Mouse (Mus musculus) heart, adult 2 months (tissue): ENCODE data around the gene Slc46a2. TPM values are rescaled to one million over a fixed set of nuclear protein-coding genes. Genes with fewer than 3 reads are reported as not detected.

Experiments used
- DNase-seq, 2 experiments: peaks; one replicate each; pipeline ENCODE4 v3.0.0; 2021
- H3K27ac ChIP-seq: fragments of 200-600 bp; 2 replicates; pipeline ENCODE4 v1.8.1; 2022
- H3K27me3 ChIP-seq: fragments of 200-500 bp; 2 replicates; pipeline ENCODE4 v1.6.1; 2012; ENCODE audit warnings: mild to moderate bottlenecking, low read length, inconsistent platforms, mixed read lengths; ENCODE audit not compliant: control insufficient read depth, insufficient read depth
- H3K36me3 ChIP-seq: fragments of 200-500 bp; 2 replicates; pipeline ENCODE4 v1.6.1; 2012; ENCODE audit warnings: low read length, inconsistent platforms; ENCODE audit not compliant: control insufficient read depth, insufficient read depth
- H3K4me1 ChIP-seq: fragments of 200-500 bp; 2 replicates; pipeline ENCODE4 v1.6.1; 2011; ENCODE audit warnings: low read length; ENCODE audit not compliant: control insufficient read depth, insufficient read depth
- H3K4me3 ChIP-seq: fragments of 200-600 bp; 2 replicates; pipeline ENCODE4 v1.8.1; 2022
- H3K79me2 ChIP-seq: fragments of 200-500 bp; replicated peaks from 2 replicates; pipeline ENCODE4 v1.6.1; 2012; ENCODE audit warnings: mild to moderate bottlenecking, inconsistent platforms, low read length, moderate library complexity, mixed read lengths; ENCODE audit not compliant: control insufficient read depth, insufficient read depth
- H3K9ac ChIP-seq: fragments of 200-500 bp; 2 replicates; pipeline ENCODE4 v1.6.1; 2012; ENCODE audit warnings: low read depth, mild to moderate bottlenecking, control low read depth, inconsistent platforms, low read length, mixed read lengths
- CTCF ChIP-seq: fragments of 200-600 bp; IDR thresholded peaks from 2 replicates; pipeline ENCODE4 v1.8.1; 2022; ENCODE audit warnings: antibody characterized with exemption, mild to moderate bottlenecking, moderate library complexity
- EP300 ChIP-seq: fragments of 200-500 bp; IDR thresholded peaks from 2 replicates; pipeline ENCODE4 v1.6.1; 2011; ENCODE audit warnings: low read depth, low read length, control low read depth; ENCODE audit not compliant: insufficient read depth
- POLR2A ChIP-seq: fragments of 200-500 bp; IDR thresholded peaks from 2 replicates; pipeline ENCODE4 v1.6.1; 2011; ENCODE audit warnings: mild to moderate bottlenecking, low read depth, low read length, control low read depth; ENCODE audit not compliant: insufficient read depth
- WGBS: fragments of 180-500 bp; shearing (Covaris S2); methylation state at CpG from one replicate; pipeline ENCODE4 v1.1.7; 2018; 5-methylcytosine and 5-hydroxymethylcytosine counted together
- intact Hi-C: fragments of 180-260 bp; cut with DNase I; formaldehyde crosslinking; loops from one replicate; pipeline ENCODE4 v1.15.1; 2025
- long read RNA-seq: library from polyadenylated mRNA; stranded (forward); transcript quantifications from one replicate; pipeline ENCODE4 v2.0.0, GENCODE M21; 2021
- polyA plus RNA-seq: library from polyadenylated mRNA; depleted of rRNA; stranded (reverse); fragments of >200 nt; gene quantifications from 2 replicates; pipeline ENCODE4 v1.2.3, GENCODE M21; 2012; rRNA removed
- total RNA-seq, 2 experiments: library from RNA; stranded (reverse); gene quantifications; 2 replicates each; pipeline ENCODE4 v1.2.3; 2021

Slc46a2 gene
- total RNA-seq (under 1 TPM; 0.08 to 0.50 TPM), polyA plus RNA-seq (0.78 and 0.85 TPM in 2 replicates)
- long read RNA-seq, partial matches to known transcripts = 0 of 1 reads
- long read RNA-seq, other reads (novel, unspliced or antisense) = 0 of 1 reads

DNA sequence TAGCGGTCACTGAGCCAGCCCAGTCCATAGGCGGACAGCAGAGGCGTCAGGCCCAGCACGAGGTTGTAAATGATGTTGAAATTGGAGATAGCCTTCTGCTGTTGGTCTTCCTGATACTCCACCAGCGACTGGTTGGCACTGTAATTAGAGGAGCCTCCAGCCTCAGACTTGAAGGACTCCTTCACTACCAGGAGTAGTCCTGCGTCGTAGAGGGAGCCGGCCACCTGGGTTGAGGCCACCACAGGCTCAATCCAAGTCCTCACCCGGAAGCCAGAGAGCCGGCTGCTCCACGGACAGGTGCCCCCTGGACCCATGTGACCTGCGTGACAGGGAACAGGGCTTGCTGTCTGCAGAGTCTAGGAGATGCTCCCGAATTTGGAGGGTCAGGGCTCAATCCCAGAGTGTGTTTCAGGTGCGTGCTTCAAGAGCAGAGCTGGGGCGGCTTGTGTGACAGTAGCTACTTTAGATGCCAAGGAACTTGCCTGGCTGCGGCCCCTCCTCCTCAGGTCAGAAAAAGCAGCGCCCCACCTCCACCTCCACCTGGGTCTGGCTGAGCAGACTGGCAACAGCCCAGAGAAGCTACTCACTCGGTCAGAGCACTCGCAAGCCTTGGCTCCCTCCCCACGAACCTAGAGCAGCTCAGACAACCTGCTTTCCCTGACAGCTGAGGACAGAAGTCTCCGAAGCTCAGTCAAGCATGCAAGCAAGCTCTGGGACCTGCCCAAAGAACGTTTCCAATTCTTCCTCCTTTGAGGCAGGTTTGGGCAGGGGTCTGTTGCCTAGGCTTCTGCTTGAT lies at the start of gene Slc46a2:
Gene Slc46a2 (minus strand): TSS at position 449 of the 796 bp plus-strand sequence.
- H3K36me3 ChIP-seq = no peaks in the 10 kb centered on the region
- intact Hi-C loops = no loop called here
- TF ChIP-seq EP300 (no peak), POLR2A (no peak), CTCF (no peak)
- H3K4me3 ChIP-seq = no peak within 1 kb of the TSS
- H3K27ac ChIP-seq = no peak within 1 kb of the TSS
- H3K79me2 ChIP-seq = no peaks in the 10 kb centered on the region
- H3K4me1 ChIP-seq = no peaks in the 10 kb centered on the region
- DNase-seq = no peak
- 25% methylated on average over 22 of the region's 22 CpGs for WGBS
- H3K9ac ChIP-seq = no peak within 1 kb of the TSS
- no peaks in the 10 kb centered on the region for H3K27me3 ChIP-seq

DNA sequence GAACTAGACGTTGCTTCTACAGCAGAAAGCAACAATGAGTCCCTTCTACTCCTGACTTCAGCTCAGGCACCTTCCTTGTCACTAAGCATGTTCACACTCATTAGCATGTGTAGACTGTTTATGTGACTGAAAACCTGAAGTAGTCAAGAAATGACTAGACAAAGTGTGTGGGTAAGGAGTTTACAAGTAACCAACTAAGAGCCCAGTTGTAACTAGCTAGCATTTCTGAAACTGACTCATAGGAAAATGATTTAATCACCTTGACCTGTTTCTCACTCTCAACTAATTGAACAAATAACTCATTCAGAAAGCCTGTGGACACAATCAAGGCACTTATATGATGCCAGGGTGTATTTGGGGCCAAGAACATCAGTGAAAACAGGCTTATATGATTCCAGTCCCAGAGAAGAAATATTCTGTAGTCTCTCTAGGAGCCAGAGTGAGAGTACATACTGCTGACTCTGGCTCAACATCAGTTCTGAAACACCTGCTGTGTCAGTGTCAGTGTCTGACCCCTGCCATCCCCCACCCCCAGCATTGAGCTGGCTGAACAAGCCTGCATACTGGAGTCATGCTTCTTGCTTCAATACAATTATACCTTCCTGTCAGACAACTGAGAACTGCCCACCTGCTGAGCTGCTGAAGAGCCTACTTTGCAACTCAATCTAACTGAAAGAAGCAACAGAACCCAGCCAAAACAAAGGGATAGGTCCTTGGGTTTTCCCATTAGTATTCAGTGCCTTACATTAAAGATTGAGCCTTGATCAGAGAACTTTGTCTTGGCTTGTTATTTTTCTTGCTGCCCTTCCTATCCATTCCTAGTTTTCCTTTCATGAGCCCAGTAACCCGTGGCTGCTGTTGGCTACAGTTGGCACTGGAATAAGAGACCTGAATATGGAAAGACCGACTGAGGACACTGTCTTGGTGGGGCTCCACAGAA lies 48.8 kb upstream of the Slc46a2 start, which contains the start of gene Mup6:
Gene Mup6 (plus strand): TSS at position 890 of the 940 bp plus-strand sequence.
- no peaks in the 10 kb centered on the region for H3K36me3 ChIP-seq
- H3K4me3 ChIP-seq = no peak within 1 kb of the TSS
- no peak within 1 kb of the TSS for H3K9ac ChIP-seq
- intact Hi-C loops = no loop called here
- no peaks in the 10 kb centered on the region for H3K4me1 ChIP-seq
- H3K27ac ChIP-seq = no peak within 1 kb of the TSS
- no peaks in the 10 kb centered on the region for H3K79me2 ChIP-seq
- TF ChIP-seq EP300 (no peak), POLR2A (no peak), CTCF (no peak)
- no peak for DNase-seq
- 44% methylated on average over 3 of the region's 3 CpGs for WGBS
- no peaks in the 10 kb centered on the region for H3K27me3 ChIP-seq

DNA sequence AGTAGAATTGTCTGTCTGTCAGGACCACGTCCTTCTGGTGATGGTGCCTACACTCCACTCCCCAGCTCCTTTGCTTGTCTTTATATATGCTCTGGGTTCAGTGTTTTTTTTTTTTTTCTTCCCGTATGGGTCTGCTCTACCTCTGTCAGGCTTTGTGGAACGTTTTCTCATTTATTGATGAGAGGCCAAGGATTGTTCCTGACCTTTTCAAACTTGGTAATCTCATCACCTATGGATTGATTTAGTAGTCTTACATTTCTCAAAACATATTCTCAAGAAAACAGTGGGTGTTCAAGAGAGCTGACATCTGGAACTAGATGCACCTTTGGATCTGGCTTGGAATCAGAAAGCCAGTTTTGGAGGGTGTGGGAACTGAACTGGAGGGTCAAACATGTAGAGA lies 45.8 kb upstream of the Slc46a2 start, which contains the start of gene Mup4:
Gene Mup4 (minus strand): TSS at position 101 of the 400 bp plus-strand sequence.
- Histone ChIP-seq H3K27me3 (no peaks in the 10 kb centered on the region), H3K36me3 (no peaks in the 10 kb centered on the region), H3K27ac (no peak within 1 kb of the TSS), H3K79me2 (no peaks in the 10 kb centered on the region), H3K4me3 (no peak within 1 kb of the TSS), H3K4me1 (no peaks in the 10 kb centered on the region), H3K9ac (no peak within 1 kb of the TSS)
- TF ChIP-seq POLR2A = no peak
- TF ChIP-seq CTCF = no peak
- no peak for TF ChIP-seq EP300
- 68% methylated on average over 3 of the region's 3 CpGs for WGBS
- DNase-seq = no peak
- intact Hi-C loops = no loop called here

DNA sequence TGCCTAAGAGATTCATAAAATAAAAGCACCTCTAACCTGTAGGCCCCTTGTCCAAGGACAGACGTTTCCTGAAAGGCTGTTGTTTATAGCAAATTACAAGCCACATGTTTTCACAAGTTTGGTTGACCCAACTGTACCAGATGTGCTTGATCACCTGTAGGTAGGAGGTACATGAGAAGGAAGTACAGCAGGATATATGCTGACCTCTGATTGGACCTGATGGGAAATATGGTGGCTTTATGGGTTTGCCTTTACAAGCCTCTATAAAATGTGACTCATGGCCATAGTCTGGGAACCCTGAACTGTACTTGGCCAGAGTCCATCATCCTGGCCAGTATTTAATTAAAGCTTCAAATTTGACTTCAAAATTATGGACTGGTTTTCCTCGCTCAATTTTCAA lies 22.7 kb upstream of the Slc46a2 start:
- intact Hi-C loops = no loop called here
- Histone ChIP-seq H3K79me2 (no peaks in the 10 kb centered on the region), H3K36me3 (no peaks in the 10 kb centered on the region), H3K27ac (no peak overlapping the region), H3K4me1 (no peaks in the 10 kb centered on the region), H3K9ac (no peak overlapping the region), H3K27me3 (no peaks in the 10 kb centered on the region), H3K4me3 (no peak overlapping the region)
- WGBS = 70% methylated on average over 2 of the region's 2 CpGs
- no peak for DNase-seq
- TF ChIP-seq POLR2A (no peak), EP300 (no peak), CTCF (no peak)

DNA sequence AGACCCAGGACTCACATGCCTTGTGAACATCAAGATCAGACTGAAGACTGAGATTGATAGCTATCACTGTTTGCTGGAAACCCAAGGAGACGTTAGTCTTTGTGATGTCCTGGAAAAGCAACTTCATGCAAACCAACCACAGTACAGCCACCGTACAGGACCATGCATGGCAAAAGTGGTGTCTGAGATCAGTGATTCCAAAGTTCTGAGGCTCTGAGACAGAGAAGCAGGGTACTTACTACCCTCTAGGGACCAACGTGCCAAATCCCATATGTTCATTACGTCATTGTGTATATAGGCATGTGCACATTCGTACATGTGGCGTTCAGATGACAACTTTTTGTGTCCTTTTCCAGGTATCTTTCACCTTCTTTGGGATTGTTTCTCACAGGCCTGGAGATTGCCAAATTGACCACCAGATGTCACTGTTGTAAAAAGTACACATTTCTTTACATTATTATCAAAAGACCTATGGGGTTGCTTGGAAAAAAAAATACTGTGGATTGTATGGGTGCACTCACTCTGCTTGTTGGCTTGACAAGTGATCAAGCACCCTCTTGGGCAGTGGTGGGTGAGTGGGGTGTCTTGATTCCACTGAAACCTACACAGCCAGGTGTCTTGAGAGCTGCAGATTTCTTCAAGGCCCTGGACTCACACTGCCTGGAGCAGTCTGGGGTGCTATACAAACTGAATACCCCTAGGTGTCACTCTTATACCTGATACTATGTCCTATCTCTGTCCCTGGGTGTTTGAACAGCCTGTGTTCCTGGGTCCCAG lies 17.8 kb upstream of the Slc46a2 start:
- Histone ChIP-seq H3K79me2 (no peaks in the 10 kb centered on the region), H3K27me3 (no peaks in the 10 kb centered on the region), H3K4me1 (no peaks in the 10 kb centered on the region), H3K36me3 (no peaks in the 10 kb centered on the region), H3K9ac (no peak overlapping the region), H3K4me3 (no peak overlapping the region), H3K27ac (no peak overlapping the region)
- DNase-seq = no peak
- 47% methylated on average over 6 of the region's 6 CpGs for WGBS
- intact Hi-C loops = no loop called here
- TF ChIP-seq POLR2A = no peak
- peak; percentile 51 for TF ChIP-seq CTCF
- no peak for TF ChIP-seq EP300
